Mouse (Mus musculus) right cerebral cortex, adult 2 months (tissue): ENCODE results near the gene Vmn2r22.
"Not testable (repeated sequence)": the region's sequence is repeated elsewhere in the genome, so short reads cannot be mapped to it uniquely, and the experiment has no call there.

ENCODE experiments used
- DNase-seq, 2 experiments: peaks; one replicate each; pipeline ENCODE4 v3.0.0; 2021 to 2022; ENCODE audit warnings: low spot score in 2 of 2

The Vmn2r22 gene

GRCm38 (mm10) chr6:123650625-123651024 is at the start of gene Vmn2r22:
Vmn2r22 (minus strand) TSS chr6:123650725.
- DNase-seq: not testable (repeated sequence)

- DNase-seq: no peak
Measured at GRCm38 (mm10) chr6:123697213-123697612, 46.7 kb upstream of the Vmn2r22 start.

GRCm38 (mm10) chr6:123696639-123697038 is 46.1 kb upstream of the Vmn2r22 start:
- DNase-seq: not testable (repeated sequence)

- peak; percentile 6 to 7 for DNase-seq
Measured at GRCm38 (mm10) chr6:123657040-123657439, 6.5 kb upstream of the Vmn2r22 start.

GRCm38 (mm10) chr6:123639394-123639793 is 11.1 kb downstream of the Vmn2r22 start:
- DNase-seq: not testable (repeated sequence)

GRCm38 (mm10) chr6:123623784-123624183 is 26.7 kb downstream of the Vmn2r22 start:
- not testable (repeated sequence) for DNase-seq

- not testable (repeated sequence) for DNase-seq
Measured at GRCm38 (mm10) chr6:123588368-123588767, 62.2 kb downstream of the Vmn2r22 start.

GRCm38 (mm10) chr6:123587796-123588328 is 62.7 kb downstream of the Vmn2r22 start:
- not testable (repeated sequence) for DNase-seq

GRCm38 (mm10) chr6:123583988-123584387 is 66.5 kb downstream of the Vmn2r22 start:
- not testable (repeated sequence) for DNase-seq

- not testable (repeated sequence) for DNase-seq
Measured at GRCm38 (mm10) chr6:123574698-123575097, 75.8 kb downstream of the Vmn2r22 start.
